Mouse (Mus musculus) liver, embryonic 14.5 days (tissue): ENCODE results near the gene Ltbr. TPM values are rescaled to one million over a fixed set of nuclear protein-coding genes. Genes with fewer than 3 reads are reported as not detected.

ENCODE experiments used
- ATAC-seq: fragments of 200-750 bp; cut with Nextera tagmentation; 2 replicates; pipeline ENCODE4 v1.8.0; 2017; ENCODE audit warnings: moderate number of reproducible peaks, mild to moderate bottlenecking, moderate library complexity; ENCODE audit not compliant: insufficient read depth
- DNase-seq, 3 experiments: peaks; one replicate each; pipeline ENCODE4 v3.0.0-alpha.2; 2012 to 2013; ENCODE audit warnings: low read depth in 3 of 3, low spot score in 3 of 3
- H3K27ac ChIP-seq: fragments of 300-500 bp; sonication (generic); 2 replicates; pipeline ENCODE4 v1.5.1; 2014; ENCODE audit warnings: moderate library complexity, mild to moderate bottlenecking, control low read depth, inconsistent platforms
- H3K27me3 ChIP-seq: fragments of 300-500 bp; sonication (generic); 2 replicates; pipeline ENCODE4 v1.6.1; 2014; ENCODE audit warnings: mild to moderate bottlenecking, low read length, moderate library complexity; ENCODE audit not compliant: control insufficient read depth, insufficient read depth
- H3K36me3 ChIP-seq: fragments of 300-500 bp; sonication (generic); replicated peaks from 2 replicates; pipeline ENCODE4 v1.6.1; 2014; ENCODE audit warnings: low read depth; ENCODE audit not compliant: control insufficient read depth, insufficient read depth
- H3K4me1 ChIP-seq, 2 experiments: fragments of 200-500 bp in 1 of 2; fragments of 300-500 bp in 1 of 2; sonication (generic) in 1 of 2; replicated peaks; 2 replicates each; pipeline ENCODE4 v1.6.1; 2012 to 2014; ENCODE audit warnings: antibody characterized with exemption in 1 of 2, inconsistent platforms in 1 of 2, low read length in 1 of 2; ENCODE audit not compliant: control insufficient read depth in 2 of 2, insufficient read depth in 2 of 2
- H3K4me2 ChIP-seq: fragments of 300-500 bp; sonication (generic); 2 replicates; pipeline ENCODE4 v1.6.1; 2014; ENCODE audit warnings: low read depth, mild to moderate bottlenecking, control low read depth, moderate library complexity
- H3K4me3 ChIP-seq, 2 experiments: fragments of 200-500 bp in 1 of 2; fragments of 300-500 bp in 1 of 2; sonication (generic) in 1 of 2; 2 replicates each; pipeline ENCODE4 v1.5.1; 2012 to 2014; ENCODE audit warnings: low read depth in 2 of 2, low read length in 2 of 2, mild to moderate bottlenecking in 2 of 2, control low read depth in 1 of 2, inconsistent platforms in 1 of 2, moderate library complexity in 1 of 2; ENCODE audit not compliant: insufficient read depth in 1 of 2
- H3K9ac ChIP-seq: fragments of 300-500 bp; sonication (generic); replicated peaks from 2 replicates; pipeline ENCODE4 v1.6.1; 2014; ENCODE audit warnings: mild to moderate bottlenecking, control low read depth, moderate library complexity
- H3K9me3 ChIP-seq: fragments of 300-500 bp; sonication (generic); 2 replicates; pipeline ENCODE4 v1.6.1; 2016; ENCODE audit warnings: low read length, mixed read lengths; ENCODE audit not compliant: control insufficient read depth
- CTCF ChIP-seq: IDR thresholded peaks from 2 replicates; pipeline ENCODE4 v1.5.1; 2016; ENCODE audit warnings: antibody characterized with exemption, low read depth, control low read depth
- EP300 ChIP-seq: IDR thresholded peaks from 2 replicates; pipeline ENCODE4 v1.6.1; 2016; ENCODE audit warnings: antibody characterized with exemption, low read depth
- WGBS: fragments of 180-500 bp; shearing (Covaris S2); extraction: QIAGEN DNeasy Blood & Tissue Kit; methylation state at CpG from one replicate; pipeline ENCODE4 v1.1.7; 2014; ENCODE audit not compliant: insufficient replicate concordance; 5-methylcytosine and 5-hydroxymethylcytosine counted together
- polyA plus RNA-seq, 2 experiments: library from polyadenylated mRNA; depleted of rRNA in 1 of 2; stranded (reverse) in 1 of 2; unstranded in 1 of 2; fragments of >200 nt; fragmentation: Nextera tagmentation in 1 of 2; extraction: Ambion mirVana in 1 of 2; gene quantifications; 2 replicates each; pipeline versions ENCODE4 v1.2.1 to v1.2.3; 2012 to 2014

Gene Ltbr
- polyA plus RNA-seq, 2 experiments: 12.3 to 15.2 TPM

GRCm38 (mm10) chr6:125260006-125260555 is 53.6 kb downstream of the Ltbr start:
- Histone ChIP-seq H3K4me1 (no peaks in the 10 kb centered on the region), H3K27me3 (no peaks in the 10 kb centered on the region), H3K9me3 (no peaks in the 10 kb centered on the region), H3K27ac (no peak overlapping the region), H3K4me3 (no peak overlapping the region), H3K36me3 (no peaks in the 10 kb centered on the region), H3K9ac (no peak overlapping the region), H3K4me2 (no peak overlapping the region)
- no peak for TF ChIP-seq CTCF
- TF ChIP-seq EP300: no peak
- DNase-seq (no peak), ATAC-seq (no peak)
- 65% methylated on average over 10 of the region's 10 CpGs for WGBS

Other genes starting within 250 kb of the Ltbr start
- gene Lpar5, start 246.0 kb downstream of the Ltbr start, polyA plus RNA-seq (2012; rRNA removed): 1.6 and 1.8 TPM in 2 replicates
- 0.68 and 1.0 TPM in 2 replicates for gene Lpar5, start 246.0 kb downstream of the Ltbr start, polyA plus RNA-seq (2014; fragmentation: Nextera tagmentation; extraction: Ambion mirVana)
- gene Chd4, start 217.9 kb downstream of the Ltbr start, polyA plus RNA-seq (2012; rRNA removed): 13.9 and 24.7 TPM in 2 replicates
- gene Chd4, start 217.9 kb downstream of the Ltbr start, polyA plus RNA-seq (2014; fragmentation: Nextera tagmentation; extraction: Ambion mirVana): 19.7 and 24.3 TPM in 2 replicates
- 18.9 and 24.5 TPM in 2 replicates for gene Nop2, start 182.0 kb downstream of the Ltbr start, polyA plus RNA-seq (2012; rRNA removed)
- gene Nop2, start 182.0 kb downstream of the Ltbr start, polyA plus RNA-seq (2014; fragmentation: Nextera tagmentation; extraction: Ambion mirVana): 33.1 and 33.7 TPM in 2 replicates
- gene Iffo1, start 168.6 kb downstream of the Ltbr start, polyA plus RNA-seq (2012; rRNA removed): 4.8 and 6.0 TPM in 2 replicates
- 1.8 and 3.7 TPM in 2 replicates for gene Iffo1, start 168.6 kb downstream of the Ltbr start, polyA plus RNA-seq (2014; fragmentation: Nextera tagmentation; extraction: Ambion mirVana)
- gene Gapdh, start 147.4 kb downstream of the Ltbr start, polyA plus RNA-seq (2012; rRNA removed): 1,485 and 1,875 TPM in 2 replicates
- 960 and 1,040 TPM in 2 replicates for gene Gapdh, start 147.4 kb downstream of the Ltbr start, polyA plus RNA-seq (2014; fragmentation: Nextera tagmentation; extraction: Ambion mirVana)
- 108 and 148 TPM in 2 replicates for gene Ncapd2, start 122.2 kb downstream of the Ltbr start, polyA plus RNA-seq (2012; rRNA removed)
- gene Ncapd2, start 122.2 kb downstream of the Ltbr start, polyA plus RNA-seq (2014; fragmentation: Nextera tagmentation; extraction: Ambion mirVana): 66.8 and 80.4 TPM in 2 replicates
- gene Mrpl51, start 122.1 kb downstream of the Ltbr start, polyA plus RNA-seq (2012; rRNA removed): 22.2 and 50.9 TPM in 2 replicates
- gene Mrpl51, start 122.1 kb downstream of the Ltbr start, polyA plus RNA-seq (2014; fragmentation: Nextera tagmentation; extraction: Ambion mirVana): 178 and 182 TPM in 2 replicates
- 2.8 and 3.5 TPM in 2 replicates for gene Vamp1, start 98.3 kb downstream of the Ltbr start, polyA plus RNA-seq (2012; rRNA removed)
- gene Vamp1, start 98.3 kb downstream of the Ltbr start, polyA plus RNA-seq (2014; fragmentation: Nextera tagmentation; extraction: Ambion mirVana): 0.83 and 0.94 TPM in 2 replicates
- gene Tapbpl, start 82.0 kb downstream of the Ltbr start, polyA plus RNA-seq (2012; rRNA removed): 4.2 and 5.0 TPM in 2 replicates
- gene Tapbpl, start 82.0 kb downstream of the Ltbr start, polyA plus RNA-seq (2014; fragmentation: Nextera tagmentation; extraction: Ambion mirVana): 4.1 and 4.2 TPM in 2 replicates
- 0.68 and 0.91 TPM in 2 replicates for gene Cd27, start 76.9 kb downstream of the Ltbr start, polyA plus RNA-seq (2012; rRNA removed)
- 0.43 and 0.47 TPM in 2 replicates for gene Cd27, start 76.9 kb downstream of the Ltbr start, polyA plus RNA-seq (2014; fragmentation: Nextera tagmentation; extraction: Ambion mirVana)
- not detected in 2 replicates for gene Tuba3a, start 27.8 kb downstream of the Ltbr start, polyA plus RNA-seq (2012; rRNA removed)
- gene Tuba3a, start 27.8 kb downstream of the Ltbr start, polyA plus RNA-seq (2014; fragmentation: Nextera tagmentation; extraction: Ambion mirVana): not detected in 2 replicates
- 0.34 and 0.40 TPM in 2 replicates for gene Scnn1a, start 6.8 kb upstream of the Ltbr start, polyA plus RNA-seq (2012; rRNA removed)
- 0.34 and 0.36 TPM in 2 replicates for gene Scnn1a, start 6.8 kb upstream of the Ltbr start, polyA plus RNA-seq (2014; fragmentation: Nextera tagmentation; extraction: Ambion mirVana)
- gene Tnfrsf1a, start 35.5 kb upstream of the Ltbr start, polyA plus RNA-seq (2012; rRNA removed): 15.4 and 16.8 TPM in 2 replicates
- gene Tnfrsf1a, start 35.5 kb upstream of the Ltbr start, polyA plus RNA-seq (2014; fragmentation: Nextera tagmentation; extraction: Ambion mirVana): 19.8 and 21.1 TPM in 2 replicates
- 0.39 and 0.48 TPM in 2 replicates for gene Plekhg6, start 66.9 kb upstream of the Ltbr start, polyA plus RNA-seq (2012; rRNA removed)
- 0.38 and 0.47 TPM in 2 replicates for gene Plekhg6, start 66.9 kb upstream of the Ltbr start, polyA plus RNA-seq (2014; fragmentation: Nextera tagmentation; extraction: Ambion mirVana)
- 52.5 and 62.6 TPM in 2 replicates for gene Cd9, start 180.9 kb upstream of the Ltbr start, polyA plus RNA-seq (2012; rRNA removed)
- 96.8 and 105 TPM in 2 replicates for gene Cd9, start 180.9 kb upstream of the Ltbr start, polyA plus RNA-seq (2014; fragmentation: Nextera tagmentation; extraction: Ambion mirVana)
- gene Vwf, start 232.9 kb upstream of the Ltbr start, polyA plus RNA-seq (2012; rRNA removed): 5.4 and 9.0 TPM in 2 replicates
- gene Vwf, start 232.9 kb upstream of the Ltbr start, polyA plus RNA-seq (2014; fragmentation: Nextera tagmentation; extraction: Ambion mirVana): 11.1 and 14.9 TPM in 2 replicates